Mouse (Mus musculus): ENCODE results near the gene Gm5941.
"Not testable (repeated sequence)": the region's sequence is repeated elsewhere in the genome, so short reads cannot be mapped to it uniquely, and the experiment has no call there.

Gene Gm5941

GRCm38 (mm10) chrX:92489649-92490048 is at the start of gene Gm5941:
Gene Gm5941 (plus strand): TSS chrX:92489949.
- not testable (repeated sequence) for DNase-seq (ENCODE audit: low spot score in 2 of 2)

- DNase-seq (ENCODE audit: low spot score in 2 of 2), result no peak
Observed at GRCm38 (mm10) chrX:92460496-92460895, 29.3 kb upstream of the Gm5941 start.

- no peak for DNase-seq (ENCODE audit: low spot score in 2 of 2)
Observed at GRCm38 (mm10) chrX:92464773-92465172, 25.0 kb upstream of the Gm5941 start.

- DNase-seq (ENCODE audit: low spot score in 2 of 2), result no peak
Observed at GRCm38 (mm10) chrX:92498254-92498653, 8.5 kb downstream of the Gm5941 start.

- no peak for DNase-seq (ENCODE audit: low spot score in 2 of 2)
Observed at GRCm38 (mm10) chrX:92527826-92528225, 38.1 kb downstream of the Gm5941 start.

Data from left cerebral cortex, adult 9 months (tissue).